Mouse (Mus musculus): ENCODE measurements at regions not wholly inside any gene's neighbourhood (a gene's known extent, or its start where the extent isn't known, plus 50 kb on each side); places are given as distances from the start of the nearest gene placed in this dataset.
A peak's percentile ranks its signal among the peaks of the same experiment; 100 is the strongest.

GRCm38 (mm10) chr13:69420166-69420565 is 113.4 kb upstream of the Nsun2 start:
- intact Hi-C loops (cut with DNase I; ENCODE audit: low total_unique reads), result no loop called here
- DNase-seq, result no peak

- intact Hi-C loops (cut with DNase I; ENCODE audit: low total_unique reads), result no loop called here
- DNase-seq, result no peak
These were observed 111.6 kb upstream of the Nsun2 start for GRCm38 (mm10) chr13:69421966-69422365.

GRCm38 (mm10) chr13:69426117-69426516 is 107.4 kb upstream of the Nsun2 start:
- DNase-seq, result peak; percentile 28
- intact Hi-C loops (cut with DNase I; ENCODE audit: low total_unique reads), result no loop called here

- no peak for DNase-seq
- intact Hi-C loops (cut with DNase I; ENCODE audit: low total_unique reads), result no loop called here
These were observed 104.0 kb upstream of the Nsun2 start for GRCm38 (mm10) chr13:69429596-69429995.

GRCm38 (mm10) chr13:69433461-69434323 is 99.9 kb upstream of the Nsun2 start:
- intact Hi-C loops (cut with DNase I; ENCODE audit: low total_unique reads), result no loop called here
- DNase-seq, result no peak

- DNase-seq, result no peak
- intact Hi-C loops (cut with DNase I; ENCODE audit: low total_unique reads), result no loop called here
These were observed 94.1 kb upstream of the Nsun2 start for GRCm38 (mm10) chr13:69439486-69439885.

GRCm38 (mm10) chr13:69441798-69442197 is 91.7 kb upstream of the Nsun2 start:
- no peak for DNase-seq
- intact Hi-C loops (cut with DNase I; ENCODE audit: low total_unique reads), result no loop called here

- intact Hi-C loops (cut with DNase I; ENCODE audit: low total_unique reads), result no loop called here
- DNase-seq, result no peak
These were observed 87.9 kb upstream of the Nsun2 start for GRCm38 (mm10) chr13:69445611-69446010.

Small RNA genes lying in the stretch of these regions (microRNA-seq; reads per million reads assigned to microRNA genes)
- gene Gm44375, result 0 reads per million in 2 experiments

Measured in gastrocnemius, postnatal 14 days (tissue).